Mouse (Mus musculus) neural tube, embryonic 15.5 days (tissue): Measurements from ENCODE around the gene Fam3c. TPM values are rescaled to one million over a fixed set of nuclear protein-coding genes. Genes with fewer than 3 reads are reported as not detected.

Experiments
- ATAC-seq: fragments of 200-750 bp; cut with Nextera tagmentation; 2 replicates; pipeline ENCODE4 v1.8.0; 2017; ENCODE audit warnings: mild to moderate bottlenecking, moderate TSS enrichment, moderate library complexity; ENCODE audit not compliant: low FRiP score
- H3K27ac ChIP-seq: fragments of 300-500 bp; sonication (generic); replicated peaks from 2 replicates; pipeline ENCODE4 v1.5.1; 2015; ENCODE audit warnings: mild to moderate bottlenecking, inconsistent platforms
- H3K27me3 ChIP-seq: fragments of 300-500 bp; sonication (generic); replicated peaks from 2 replicates; pipeline ENCODE4 v1.6.1; 2015; ENCODE audit warnings: inconsistent platforms
- H3K36me3 ChIP-seq: fragments of 300-500 bp; sonication (generic); 2 replicates; pipeline ENCODE4 v1.6.1; 2015; ENCODE audit warnings: inconsistent platforms
- H3K4me1 ChIP-seq: fragments of 300-500 bp; sonication (generic); 2 replicates; pipeline ENCODE4 v1.6.1; 2015; ENCODE audit warnings: inconsistent platforms
- H3K4me2 ChIP-seq: fragments of 300-500 bp; sonication (generic); 2 replicates; pipeline ENCODE4 v1.6.1; 2015; ENCODE audit warnings: inconsistent platforms, mild to moderate bottlenecking, moderate library complexity
- H3K4me3 ChIP-seq: fragments of 300-500 bp; sonication (generic); replicated peaks from 2 replicates; pipeline ENCODE4 v1.5.1; 2015; ENCODE audit warnings: mild to moderate bottlenecking, inconsistent platforms
- H3K9ac ChIP-seq: fragments of 300-500 bp; sonication (generic); replicated peaks from 2 replicates; pipeline ENCODE4 v1.6.1; 2015; ENCODE audit warnings: mild to moderate bottlenecking, inconsistent platforms
- H3K9me3 ChIP-seq: fragments of 300-500 bp; sonication (generic); replicated peaks from 2 replicates; pipeline ENCODE4 v1.6.1; 2016; ENCODE audit warnings: inconsistent platforms
- WGBS: fragments of 180-500 bp; shearing (Covaris S2); methylation state at CpG from one replicate; pipeline ENCODE4 v1.1.7; 2015; ENCODE audit warnings: mixed read lengths; 5-methylcytosine and 5-hydroxymethylcytosine counted together
- polyA plus RNA-seq: library from polyadenylated mRNA; unstranded; fragments of >200 nt; fragmentation: Nextera tagmentation; extraction: Ambion mirVana; gene quantifications from 2 replicates; pipeline ENCODE4 v1.2.1, GENCODE M21; 2015

Fam3c gene
- polyA plus RNA-seq, 1 experiment from 2014 or later: 86.8 TPM

DNA sequence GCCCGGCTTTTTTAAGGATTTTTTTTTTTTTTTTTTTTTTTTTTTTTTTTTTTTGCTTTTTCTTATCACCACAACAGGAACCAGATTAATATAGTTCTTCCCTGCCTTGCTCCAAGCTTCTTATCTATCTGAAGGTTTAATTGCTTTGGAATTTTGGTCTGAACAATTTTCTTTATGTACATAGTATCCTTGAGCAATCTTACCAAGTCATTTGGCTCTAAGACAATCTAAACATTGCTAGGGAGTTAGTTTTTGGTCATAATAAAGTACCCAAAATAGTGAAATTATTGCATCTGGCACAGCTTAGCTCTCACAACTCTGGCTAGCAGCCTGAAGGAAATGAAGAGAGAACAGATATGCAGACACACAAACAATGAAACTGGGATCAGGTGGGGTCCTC lies 23.8 kb upstream of the Fam3c start:
- H3K4me2 ChIP-seq: no peak overlapping the region
- H3K27ac ChIP-seq: no peak overlapping the region
- H3K4me3 ChIP-seq: no peak overlapping the region
- no peak for ATAC-seq
- no peaks in the 10 kb centered on the region for H3K9me3 ChIP-seq
- no peaks in the 10 kb centered on the region for H3K27me3 ChIP-seq
- WGBS: 93% methylated on average over 1 of the region's 1 CpGs
- H3K4me1 ChIP-seq: no peaks in the 10 kb centered on the region
- H3K36me3 ChIP-seq: no peaks in the 10 kb centered on the region
- no peak overlapping the region for H3K9ac ChIP-seq

DNA sequence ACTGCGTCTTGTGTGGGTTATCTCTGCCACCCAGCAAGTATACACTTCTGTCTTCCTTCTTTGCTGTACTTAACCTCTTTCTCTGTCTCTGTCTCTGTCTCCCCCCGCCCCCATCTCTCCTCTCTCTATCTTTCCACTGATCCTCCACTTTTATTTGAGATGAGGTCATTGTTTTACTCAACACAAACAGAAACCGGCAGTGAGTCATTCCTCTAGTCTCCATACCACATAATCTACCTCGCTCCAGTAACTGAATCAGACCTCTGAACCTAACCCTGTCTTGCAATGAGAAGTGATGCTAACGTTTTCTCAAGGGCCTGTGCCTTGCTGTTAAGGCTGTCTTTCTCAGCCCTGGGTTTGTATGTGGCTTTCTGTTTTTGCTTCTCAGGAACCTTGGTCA lies 22.4 kb upstream of the Fam3c start:
- 83% methylated on average over 5 of the region's 5 CpGs for WGBS
- Histone ChIP-seq H3K4me2 (no peak overlapping the region), H3K27ac (no peak overlapping the region), H3K9ac (no peak overlapping the region), H3K27me3 (no peaks in the 10 kb centered on the region), H3K9me3 (no peaks in the 10 kb centered on the region), H3K4me1 (no peaks in the 10 kb centered on the region), H3K36me3 (no peaks in the 10 kb centered on the region), H3K4me3 (no peak overlapping the region)
- ATAC-seq: no peak

GRCm38 (mm10) chr6:22374791-22375190 lies 18.7 kb upstream of the Fam3c start:
- ATAC-seq: no peak
- no peak overlapping the region for H3K4me2 ChIP-seq
- H3K9ac ChIP-seq: no peak overlapping the region
- H3K9me3 ChIP-seq: no peaks in the 10 kb centered on the region
- H3K36me3 ChIP-seq: no peaks in the 10 kb centered on the region
- no peak overlapping the region for H3K4me3 ChIP-seq
- no peaks in the 10 kb centered on the region for H3K27me3 ChIP-seq
- 81% methylated on average over 3 of the region's 3 CpGs for WGBS
- H3K4me1 ChIP-seq: no peaks in the 10 kb centered on the region
- no peak overlapping the region for H3K27ac ChIP-seq

GRCm38 (mm10) chr6:22373476-22373875 lies 17.4 kb upstream of the Fam3c start:
- no peak overlapping the region for H3K9ac ChIP-seq
- H3K27me3 ChIP-seq: no peaks in the 10 kb centered on the region
- H3K4me1 ChIP-seq: no peaks in the 10 kb centered on the region
- no peaks in the 10 kb centered on the region for H3K36me3 ChIP-seq
- H3K4me2 ChIP-seq: no peak overlapping the region
- no peak overlapping the region for H3K4me3 ChIP-seq
- no peak for ATAC-seq
- WGBS: 93% methylated on average over 2 of the region's 2 CpGs
- no peak overlapping the region for H3K27ac ChIP-seq
- no peaks in the 10 kb centered on the region for H3K9me3 ChIP-seq

DNA sequence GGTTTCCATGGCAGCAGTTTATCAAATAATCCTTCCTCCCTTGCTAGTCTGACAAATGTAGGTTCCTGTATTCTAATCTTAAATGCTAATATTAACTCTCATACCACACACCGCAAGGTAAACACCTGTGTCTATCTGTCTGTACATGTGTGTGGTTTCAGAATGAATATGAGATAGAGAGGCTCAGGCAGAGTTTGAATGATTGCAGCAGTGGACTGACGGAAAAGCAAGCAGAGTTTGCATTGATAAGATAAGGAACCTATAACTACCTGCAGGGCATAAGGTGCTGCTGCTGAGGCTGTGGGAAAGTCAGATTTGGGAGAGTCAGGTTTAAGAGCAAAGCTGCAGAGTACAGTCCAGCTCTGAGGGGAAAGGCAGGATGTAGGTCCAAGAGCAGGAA lies 10.9 kb upstream of the Fam3c start:
- no peaks in the 10 kb centered on the region for H3K4me1 ChIP-seq
- H3K27me3 ChIP-seq: no peaks in the 10 kb centered on the region
- H3K9ac ChIP-seq: no peak overlapping the region
- H3K4me3 ChIP-seq: no peak overlapping the region
- no peaks in the 10 kb centered on the region for H3K9me3 ChIP-seq
- no peak overlapping the region for H3K4me2 ChIP-seq
- no peak overlapping the region for H3K27ac ChIP-seq
- 94% methylated on average over 2 of the region's 2 CpGs for WGBS
- H3K36me3 ChIP-seq: no peaks in the 10 kb centered on the region
- ATAC-seq: no peak

DNA sequence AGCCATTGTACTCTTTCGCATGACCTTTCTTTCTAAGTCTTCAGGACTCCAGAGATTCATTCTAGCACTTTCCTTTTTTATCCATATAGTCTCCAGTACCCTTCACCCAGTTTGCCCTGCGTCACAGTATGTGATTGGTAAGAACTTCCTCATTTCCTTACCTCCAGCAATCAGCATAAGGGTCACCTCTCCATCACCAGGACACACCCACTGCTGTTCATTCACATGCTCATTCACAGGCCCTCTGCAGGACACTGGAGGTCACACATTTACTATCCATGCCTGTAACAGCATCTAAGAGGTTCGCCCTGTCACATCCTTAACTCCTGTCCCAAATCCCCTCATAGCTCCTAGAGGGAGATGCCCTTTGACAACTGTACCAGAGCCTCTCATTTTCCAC lies 7.5 kb upstream of the Fam3c start:
- Histone ChIP-seq H3K9ac (no peak overlapping the region), H3K4me1 (no peaks in the 10 kb centered on the region), H3K27ac (no peak overlapping the region), H3K4me3 (no peak overlapping the region), H3K4me2 (no peak overlapping the region), H3K36me3 (no peaks in the 10 kb centered on the region), H3K9me3 (no peaks in the 10 kb centered on the region), H3K27me3 (no peaks in the 10 kb centered on the region)
- 83% methylated on average over 3 of the region's 3 CpGs for WGBS
- ATAC-seq: no peak

DNA sequence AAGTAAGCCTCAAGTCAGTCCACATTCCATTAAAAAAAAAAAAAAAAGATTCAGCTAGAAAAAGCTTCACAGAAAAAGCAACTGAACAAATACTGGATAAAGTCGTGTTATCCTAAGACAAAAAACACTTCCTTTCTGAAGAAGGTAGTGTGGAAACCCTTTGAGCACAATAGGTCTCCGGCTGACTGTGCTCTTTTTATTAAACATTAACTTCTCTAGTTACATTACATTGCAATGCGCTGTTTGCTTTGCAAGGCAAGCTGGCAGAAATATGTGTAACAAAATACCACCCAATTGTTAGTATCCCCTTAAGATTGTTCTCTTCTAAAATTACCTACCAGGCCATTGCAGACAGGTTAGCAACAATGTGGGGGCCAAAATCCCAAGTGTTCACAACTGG lies 5.9 kb upstream of the Fam3c start:
- Histone ChIP-seq H3K9ac (no peak overlapping the region), H3K36me3 (no peaks in the 10 kb centered on the region), H3K9me3 (no peaks in the 10 kb centered on the region), H3K27ac (no peak overlapping the region), H3K4me3 (no peak overlapping the region), H3K27me3 (no peaks in the 10 kb centered on the region), H3K4me2 (no peak overlapping the region), H3K4me1 (no peaks in the 10 kb centered on the region)
- ATAC-seq: no peak
- 50% methylated on average over 3 of the region's 3 CpGs for WGBS

DNA sequence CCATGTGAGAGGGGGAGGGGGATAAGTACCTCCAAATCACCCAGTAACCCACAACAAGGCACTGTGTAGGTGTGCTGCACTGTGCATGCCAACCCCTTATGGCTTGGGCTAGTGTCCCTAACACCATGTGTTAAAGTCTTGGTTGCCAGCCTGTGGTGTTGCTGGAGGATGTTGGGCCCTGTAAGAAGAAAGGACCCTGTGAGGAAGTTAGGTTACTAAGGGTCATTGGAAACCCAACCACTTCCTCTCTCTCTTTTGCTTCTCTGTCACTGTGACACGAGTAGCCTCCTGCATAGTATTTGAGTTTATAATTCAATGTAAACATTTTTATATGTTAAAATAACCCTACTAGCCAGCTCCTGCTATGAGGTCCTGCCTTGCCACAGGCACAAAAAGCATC lies 3.0 kb upstream of the Fam3c start:
- Histone ChIP-seq H3K27ac (no peak overlapping the region), H3K27me3 (no peaks in the 10 kb centered on the region), H3K4me2 (no peak overlapping the region), H3K4me1 (peaks cover 14% of the 10 kb centered on the region), H3K4me3 (no peak overlapping the region), H3K9ac (no peak overlapping the region), H3K36me3 (no peaks in the 10 kb centered on the region), H3K9me3 (no peaks in the 10 kb centered on the region)
- no peak for ATAC-seq
- 88% methylated on average over 1 of the region's 1 CpGs for WGBS

DNA sequence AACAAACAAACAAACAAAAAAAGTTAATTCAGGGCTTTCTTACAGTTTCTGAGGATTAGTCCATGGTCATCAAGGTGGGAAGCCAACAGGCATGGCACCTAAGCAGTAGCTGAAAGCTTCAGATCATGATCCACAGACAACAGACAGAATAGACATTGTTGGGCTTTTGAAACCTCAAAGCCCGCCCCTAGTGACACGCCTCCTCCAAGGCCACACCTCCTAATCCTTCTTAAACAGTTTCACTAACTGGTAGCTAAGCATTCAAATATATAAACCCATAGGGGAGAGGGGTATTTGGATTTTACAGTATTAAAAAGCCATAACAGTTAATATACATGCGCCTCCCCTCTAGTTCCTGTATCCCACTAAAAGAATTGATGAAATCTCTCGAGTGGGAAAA lies 1.3 kb upstream of the Fam3c start:
- Histone ChIP-seq H3K4me3 (no peak overlapping the region), H3K4me2 (no peak overlapping the region), H3K4me1 (peaks cover 16% of the 10 kb centered on the region), H3K36me3 (no peaks in the 10 kb centered on the region), H3K9me3 (no peaks in the 10 kb centered on the region), H3K27ac (no peak overlapping the region), H3K9ac (no peak overlapping the region), H3K27me3 (no peaks in the 10 kb centered on the region)
- WGBS: 94% methylated on average over 4 of the region's 4 CpGs
- no peak for ATAC-seq

- Histone ChIP-seq H3K27me3 (no peaks in the 10 kb centered on the region), H3K4me2 (peak overlapping the region; percentile 58), H3K27ac (peak overlapping the region; percentile 86), H3K9ac (peak overlapping the region; percentile 91), H3K4me1 (peaks cover 16% of the 10 kb centered on the region), H3K36me3 (no peaks in the 10 kb centered on the region), H3K4me3 (peak overlapping the region; percentile 90), H3K9me3 (no peaks in the 10 kb centered on the region)
- WGBS: 2% methylated on average over 53 of the region's 62 CpGs
- peak; percentile 15 for ATAC-seq
These were observed 502 bp downstream of the Fam3c start for GRCm38 (mm10) chr6:22355396-22356085.

GRCm38 (mm10) chr6:22354675-22355074 lies 1.4 kb downstream of the Fam3c start:
- Histone ChIP-seq H3K4me2 (peak overlapping the region; percentile 58), H3K4me1 (peaks cover 16% of the 10 kb centered on the region), H3K4me3 (peak overlapping the region; percentile 90), H3K27ac (no peak overlapping the region), H3K27me3 (no peaks in the 10 kb centered on the region), H3K9me3 (no peaks in the 10 kb centered on the region), H3K9ac (no peak overlapping the region), H3K36me3 (no peaks in the 10 kb centered on the region)
- 66% methylated on average over 7 of the region's 7 CpGs for WGBS
- ATAC-seq: no peak

- Histone ChIP-seq H3K4me3 (no peak overlapping the region), H3K4me2 (peak overlapping the region; percentile 58)
- no peak for ATAC-seq
These were observed 2.0 kb downstream of the Fam3c start for GRCm38 (mm10) chr6:22354031-22354430.

More at GRCm38 (mm10) chr6:22354031-22354430, 2.0 kb downstream of the Fam3c start:
- Histone ChIP-seq H3K9me3 (no peaks in the 10 kb centered on the region), H3K27me3 (no peaks in the 10 kb centered on the region), H3K36me3 (no peaks in the 10 kb centered on the region), H3K27ac (no peak overlapping the region), H3K9ac (no peak overlapping the region), H3K4me1 (peaks cover 16% of the 10 kb centered on the region)
- WGBS: 88% methylated on average over 1 of the region's 1 CpGs
